Mouse (Mus musculus): ENCODE results near the gene Rnf115.

- TF ChIP-seq CTCF (IDR thresholded peaks at IDR 0.05; ENCODE audit: extremely low read depth, insufficient read depth, insufficient read length, insufficient replicate concordance): no peak
- TF ChIP-seq POLR2A (IDR thresholded peaks at IDR 0.05; ENCODE audit: low read depth, low read length): peak; percentile 53; the same call in 1 of the 2 replicates
These were observed at the start of gene Rnf115, which contains the start of gene Polr3c for GRCm38 (mm10) chr3:96727343-96727827.
